Mouse (Mus musculus): ENCODE data around the gene Bmper. TPM values are rescaled to one million over a fixed set of nuclear protein-coding genes. Genes with fewer than 3 reads are reported as not detected.
A peak's percentile ranks its signal among the peaks of the same experiment; 100 is the strongest.

Gene Bmper
- polyA plus RNA-seq (2012; rRNA removed) = 8.5 and 12.0 TPM in 2 replicates

DNA sequence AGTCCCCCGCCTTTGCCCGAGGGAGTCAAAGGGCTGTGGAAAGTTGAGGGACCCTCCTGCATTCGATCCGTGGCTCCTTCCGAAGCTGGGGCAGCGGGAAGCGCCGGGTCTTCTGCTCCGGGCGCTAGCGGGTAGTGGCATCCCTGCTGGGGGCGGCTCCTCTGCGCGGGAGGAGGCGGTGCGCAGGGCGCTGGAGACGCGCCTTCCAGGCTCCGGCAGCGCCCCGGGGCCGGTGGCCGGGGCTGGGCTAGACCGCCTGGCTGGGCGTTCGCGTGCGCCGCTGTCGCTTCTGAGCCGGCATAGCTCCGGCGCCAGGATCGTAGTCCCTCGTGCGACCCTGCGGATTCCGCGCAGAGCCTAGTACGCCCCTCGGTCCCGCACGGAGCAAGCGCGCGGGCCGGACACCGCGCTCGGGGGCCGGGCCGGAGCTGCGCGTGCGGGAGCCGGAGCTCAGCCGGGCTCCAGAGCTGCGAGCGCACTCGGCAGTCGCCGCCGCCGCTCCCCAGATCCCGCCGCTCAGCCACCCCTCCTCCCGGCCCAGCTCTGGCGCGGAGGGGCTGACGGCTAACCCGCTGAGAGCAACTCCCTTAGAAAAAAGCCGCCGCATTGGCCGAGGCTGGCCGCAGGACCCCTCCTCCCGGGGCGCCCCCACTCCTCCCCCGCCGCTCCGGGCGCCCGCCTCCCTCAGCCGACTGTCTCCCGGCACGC, at the start of gene Bmper:
Gene Bmper (plus strand): TSS at position 236 of the 708 bp plus-strand sequence.
- TF ChIP-seq POLR2A (IDR thresholded peaks at IDR 0.05; ENCODE audit: borderline replicate concordance, extremely low read depth, low read depth, low read length) (no peak; the same call in 1 of the 2 replicates), CTCF (IDR thresholded peaks at IDR 0.05; ENCODE audit: insufficient read depth, low read length) (no peak)
- peak within 1 kb of the TSS; percentile 56 for H3K4me3 ChIP-seq (replicated peaks; ENCODE audit: extremely low read depth, low read depth, low read length)
- under 1% methylated on average over 85 of the region's 86 CpGs for WGBS
- peak; percentile 28 for DNase-seq
- H3K4me1 ChIP-seq (ENCODE audit: control insufficient read depth, insufficient read depth, low read length) = no peaks in the 10 kb centered on the region

- TF ChIP-seq CTCF (IDR thresholded peaks at IDR 0.05; ENCODE audit: insufficient read depth, low read length) (no peak), POLR2A (IDR thresholded peaks at IDR 0.05; ENCODE audit: borderline replicate concordance, extremely low read depth, low read depth, low read length) (no peak)
- Histone ChIP-seq H3K4me1 (ENCODE audit: control insufficient read depth, insufficient read depth, low read length) (no peaks in the 10 kb centered on the region), H3K4me3 (replicated peaks; ENCODE audit: extremely low read depth, low read depth, low read length) (no peak overlapping the region)
- no peak for DNase-seq
- 76% methylated on average over 4 of the region's 4 CpGs for WGBS
Observed at GRCm38 (mm10) chr9:23177476-23177875, 45.4 kb upstream of the Bmper start.

- no peak overlapping the region for H3K4me3 ChIP-seq (replicated peaks; ENCODE audit: extremely low read depth, low read depth, low read length)
- WGBS = 69% methylated on average over 4 of the region's 4 CpGs
- no peak for DNase-seq
- no peaks in the 10 kb centered on the region for H3K4me1 ChIP-seq (ENCODE audit: control insufficient read depth, insufficient read depth, low read length)
- TF ChIP-seq CTCF (IDR thresholded peaks at IDR 0.05; ENCODE audit: insufficient read depth, low read length) (no peak), POLR2A (IDR thresholded peaks at IDR 0.05; ENCODE audit: borderline replicate concordance, extremely low read depth, low read depth, low read length) (no peak)
Observed at GRCm38 (mm10) chr9:23187181-23187580, 35.7 kb upstream of the Bmper start.

DNA sequence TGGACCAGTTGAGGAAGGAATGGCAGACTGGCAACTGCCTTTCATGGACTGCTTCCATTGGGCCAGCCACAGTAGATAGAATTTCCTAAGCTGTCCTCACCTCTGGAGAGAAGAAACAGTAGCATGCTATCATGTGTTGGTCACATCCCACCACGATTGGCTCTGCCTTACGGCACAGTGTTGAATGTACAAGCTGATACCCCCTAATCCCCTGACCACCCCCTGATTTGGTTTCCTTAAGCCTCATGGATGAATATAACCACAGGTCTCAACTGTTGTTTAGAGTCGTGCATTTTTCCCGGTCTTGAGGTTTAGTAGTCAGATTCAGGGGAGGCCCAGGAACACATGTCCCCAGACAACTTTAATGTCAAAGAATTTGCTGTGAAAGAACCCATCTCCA, 34.7 kb upstream of the Bmper start:
- no peak for TF ChIP-seq CTCF (IDR thresholded peaks at IDR 0.05; ENCODE audit: insufficient read depth, low read length)
- TF ChIP-seq POLR2A (IDR thresholded peaks at IDR 0.05; ENCODE audit: borderline replicate concordance, extremely low read depth, low read depth, low read length) = no peak
- WGBS = 80% methylated on average over 4 of the region's 4 CpGs
- Histone ChIP-seq H3K4me3 (replicated peaks; ENCODE audit: extremely low read depth, low read depth, low read length) (no peak overlapping the region), H3K4me1 (ENCODE audit: control insufficient read depth, insufficient read depth, low read length) (no peaks in the 10 kb centered on the region)
- no peak for DNase-seq

GRCm38 (mm10) chr9:23190950-23191349, 31.9 kb upstream of the Bmper start:
- no peak for DNase-seq
- Histone ChIP-seq H3K4me1 (ENCODE audit: control insufficient read depth, insufficient read depth, low read length) (no peaks in the 10 kb centered on the region), H3K4me3 (replicated peaks; ENCODE audit: extremely low read depth, low read depth, low read length) (no peak overlapping the region)
- 47% methylated on average over 1 of the region's 1 CpGs for WGBS
- TF ChIP-seq CTCF (IDR thresholded peaks at IDR 0.05; ENCODE audit: insufficient read depth, low read length) (no peak), POLR2A (IDR thresholded peaks at IDR 0.05; ENCODE audit: borderline replicate concordance, extremely low read depth, low read depth, low read length) (no peak)

GRCm38 (mm10) chr9:23191431-23191830, 31.4 kb upstream of the Bmper start:
- no peaks in the 10 kb centered on the region for H3K4me1 ChIP-seq (ENCODE audit: control insufficient read depth, insufficient read depth, low read length)
- WGBS = 89% methylated on average over 2 of the region's 2 CpGs
- no peak for DNase-seq

GRCm38 (mm10) chr9:23192567-23193331, 30.1 kb upstream of the Bmper start:
- DNase-seq = no peak
- H3K4me3 ChIP-seq (replicated peaks; ENCODE audit: extremely low read depth, low read depth, low read length) = no peak overlapping the region
- 80% methylated on average over 3 of the region's 3 CpGs for WGBS
- no peaks in the 10 kb centered on the region for H3K4me1 ChIP-seq (ENCODE audit: control insufficient read depth, insufficient read depth, low read length)
- TF ChIP-seq CTCF (IDR thresholded peaks at IDR 0.05; ENCODE audit: insufficient read depth, low read length) (no peak), POLR2A (IDR thresholded peaks at IDR 0.05; ENCODE audit: borderline replicate concordance, extremely low read depth, low read depth, low read length) (no peak)

More at GRCm38 (mm10) chr9:23191431-23191830, 31.4 kb upstream of the Bmper start:
- no peak overlapping the region for H3K4me3 ChIP-seq (replicated peaks; ENCODE audit: extremely low read depth, low read depth, low read length)
- TF ChIP-seq CTCF (IDR thresholded peaks at IDR 0.05; ENCODE audit: insufficient read depth, low read length) = no peak
- no peak for TF ChIP-seq POLR2A (IDR thresholded peaks at IDR 0.05; ENCODE audit: borderline replicate concordance, extremely low read depth, low read depth, low read length)

- WGBS = 82% methylated on average over 4 of the region's 4 CpGs
- no peak for DNase-seq
- Histone ChIP-seq H3K4me3 (replicated peaks; ENCODE audit: extremely low read depth, low read depth, low read length) (no peak overlapping the region), H3K4me1 (ENCODE audit: control insufficient read depth, insufficient read depth, low read length) (no peaks in the 10 kb centered on the region)
- TF ChIP-seq CTCF (IDR thresholded peaks at IDR 0.05; ENCODE audit: insufficient read depth, low read length) (no peak), POLR2A (IDR thresholded peaks at IDR 0.05; ENCODE audit: borderline replicate concordance, extremely low read depth, low read depth, low read length) (no peak)
Observed at GRCm38 (mm10) chr9:23198996-23199395, 23.9 kb upstream of the Bmper start.

- DNase-seq = no peak
- WGBS = 66% methylated on average over 1 of the region's 1 CpGs
- H3K4me1 ChIP-seq (ENCODE audit: control insufficient read depth, insufficient read depth, low read length) = no peaks in the 10 kb centered on the region
- TF ChIP-seq POLR2A (IDR thresholded peaks at IDR 0.05; ENCODE audit: borderline replicate concordance, extremely low read depth, low read depth, low read length) = no peak
- no peak for TF ChIP-seq CTCF (IDR thresholded peaks at IDR 0.05; ENCODE audit: insufficient read depth, low read length)
- H3K4me3 ChIP-seq (replicated peaks; ENCODE audit: extremely low read depth, low read depth, low read length) = no peak overlapping the region
Observed at GRCm38 (mm10) chr9:23199841-23200240, 23.0 kb upstream of the Bmper start.
